Mouse (Mus musculus) cortical plate, adult 2 months (tissue): ENCODE data around the gene Ndufb10.

Experiments used
- CTCF ChIP-seq: fragments of 200-500 bp; IDR thresholded peaks from 2 replicates; pipeline ENCODE4 v1.5.1; 2011; ENCODE audit warnings: mild to moderate bottlenecking, control low read depth, low read length; ENCODE audit not compliant: insufficient read depth; ENCODE audit errors: extremely low read depth
- POLR2A ChIP-seq: fragments of 200-500 bp; IDR thresholded peaks from 2 replicates; pipeline ENCODE4 v1.6.1; 2011; ENCODE audit warnings: mild to moderate bottlenecking, low read length, control low read depth; ENCODE audit not compliant: insufficient read depth; ENCODE audit errors: extremely low read depth

GRCm38 (mm10) chr17:24736330-24737051 lies 12.2 kb upstream of the Ndufb10 start, which contains the start of gene Msrb1:
- TF ChIP-seq CTCF (no peak), POLR2A (peak; percentile 83; the same call in 1 of the 2 replicates)
